12 mouse cellular contexts compared by ENCODE assay signal in the genomic region with DNA sequence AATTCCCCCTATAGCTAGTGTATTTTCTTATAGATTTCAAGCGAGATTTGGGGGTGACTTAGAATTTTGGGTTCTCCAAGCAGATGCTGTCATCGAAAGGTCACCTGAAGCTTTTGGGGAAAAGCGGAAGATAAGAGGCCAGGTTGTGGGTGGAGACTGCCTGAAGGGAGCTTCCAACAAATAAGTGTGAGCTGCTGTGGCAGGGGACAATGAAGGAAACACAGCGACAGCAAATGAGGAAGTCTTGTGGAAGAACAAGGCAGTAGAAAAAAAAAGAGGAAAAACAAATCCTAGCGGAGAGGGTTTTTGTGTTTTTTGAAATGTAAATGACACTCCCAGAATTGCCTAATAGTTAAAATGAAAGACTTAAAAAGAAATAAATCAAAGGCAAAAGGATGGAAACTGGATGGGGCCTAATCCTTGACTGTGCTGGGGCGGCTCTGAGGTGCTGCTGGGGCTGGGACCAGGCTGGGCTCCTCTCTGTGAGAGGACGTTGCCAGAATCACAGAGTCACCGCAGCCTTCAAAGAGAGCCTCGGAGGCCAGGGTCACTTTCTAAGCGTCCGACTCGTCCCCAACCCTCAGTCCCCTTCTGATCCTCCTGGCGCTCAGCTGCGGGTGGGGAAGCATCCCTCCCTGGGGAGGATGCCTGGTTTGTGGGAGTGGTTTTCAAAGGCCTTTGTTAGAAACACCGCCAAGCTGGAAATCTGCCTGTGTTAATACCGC. TPM values are rescaled to one million over a fixed set of nuclear protein-coding genes. Genes with fewer than 3 reads are reported as not detected.
DNase-seq lines count a peak whose midpoint lies in the region; ATAC-seq and TF ChIP-seq lines count a peak whose summit lies in the region.
"Had no signal": no experiment of that assay in that cellular context is flagged by ENCODE, and none has a peak within 500 bp of the region (broad histone marks: within the 10 kb centered on the region; RNA-seq: fewer than 3 reads in every experiment).

No protein-coding gene starts in this region.

- H3K27ac ChIP-seq in neural tube, embryonic 12.5 days, result no peak overlapping the region
- peak overlapping the region; percentile 84 for H3K27ac ChIP-seq in forebrain, embryonic 10.5 days
- H3K27ac ChIP-seq in limb, embryonic 14.5 days (replicated peaks; ENCODE audit: low read depth, low read length), result no peak overlapping the region
- no peak overlapping the region; the same call in 1 of the 2 replicates for H3K27ac ChIP-seq in stomach, embryonic 16.5 days (ENCODE audit: low read length)
- H3K27ac ChIP-seq: hindbrain, embryonic 15.5 days; limb, embryonic 12.5 days had no signal

- H3K36me3 ChIP-seq in neural tube, embryonic 12.5 days, result no peaks in the 10 kb centered on the region
- no peaks in the 10 kb centered on the region for H3K36me3 ChIP-seq in forebrain, embryonic 10.5 days (replicated peaks)
- H3K36me3 ChIP-seq in limb, embryonic 14.5 days (ENCODE audit: control insufficient read depth, insufficient read depth, low read length), result no peaks in the 10 kb centered on the region
- H3K36me3 ChIP-seq in stomach, embryonic 16.5 days (ENCODE audit: control insufficient read depth, insufficient read depth, low read length), result no peaks in the 10 kb centered on the region
- H3K36me3 ChIP-seq: hindbrain, embryonic 15.5 days; limb, embryonic 12.5 days had no signal

- no peak overlapping the region for H3K4me3 ChIP-seq in neural tube, embryonic 12.5 days
- peak overlapping the region; percentile 18; the same call in 1 of the 2 replicates for H3K4me3 ChIP-seq in forebrain, embryonic 10.5 days
- no peak overlapping the region for H3K4me3 ChIP-seq in limb, embryonic 14.5 days (replicated peaks; ENCODE audit: low read length)
- H3K4me3 ChIP-seq in stomach, embryonic 16.5 days (replicated peaks; ENCODE audit: low read length), result no peak overlapping the region
- H3K4me3 ChIP-seq: hindbrain, embryonic 15.5 days; limb, embryonic 12.5 days had no signal

- no peak overlapping the region for H3K4me2 ChIP-seq in neural tube, embryonic 12.5 days (replicated peaks)
- H3K4me2 ChIP-seq in limb, embryonic 14.5 days (replicated peaks; ENCODE audit: low read depth, low read length, severe bottlenecking), result no peak overlapping the region
- H3K4me2 ChIP-seq in stomach, embryonic 16.5 days (ENCODE audit: low read depth, low read length), result no peak overlapping the region
- H3K4me2 ChIP-seq: hindbrain, embryonic 15.5 days; limb, embryonic 12.5 days had no signal

- H3K9ac ChIP-seq in neural tube, embryonic 12.5 days, result 0 out of 2 replicates have a peak overlapping the region, but pooled peaks have one; percentile 17
- peak overlapping the region; percentile 21; the same call in 1 of the 2 replicates for H3K9ac ChIP-seq in limb, embryonic 14.5 days (ENCODE audit: low read depth, low read length, severe bottlenecking)
- H3K9ac ChIP-seq in stomach, embryonic 16.5 days (ENCODE audit: low read length), result 0 out of 2 replicates have a peak overlapping the region, but pooled peaks have one; percentile 12
- H3K9ac ChIP-seq: hindbrain, embryonic 15.5 days; limb, embryonic 12.5 days had no signal

- H3K4me1 ChIP-seq in neural tube, embryonic 12.5 days, result peaks cover 5% of the 10 kb centered on the region
- peaks cover 20% of the 10 kb centered on the region for H3K4me1 ChIP-seq in forebrain, embryonic 10.5 days
- H3K4me1 ChIP-seq in limb, embryonic 14.5 days (ENCODE audit: control insufficient read depth, insufficient read depth, low read length), result no peaks in the 10 kb centered on the region
- H3K4me1 ChIP-seq in stomach, embryonic 16.5 days (ENCODE audit: control insufficient read depth, insufficient read depth, low read length), result no peaks in the 10 kb centered on the region
- H3K4me1 ChIP-seq: limb, embryonic 12.5 days had no signal

- no peak for ATAC-seq in neural tube, embryonic 12.5 days (ENCODE audit: low FRiP score, low read depth)
- no peak for ATAC-seq in limb, embryonic 14.5 days (ENCODE audit: low FRiP score, low read depth)
- 0 out of 2 replicates have a peak, but pooled peaks have one; percentile 29 for ATAC-seq in stomach, embryonic 16.5 days (ENCODE audit: insufficient read depth, low FRiP score)

- no peak for DNase-seq in neural tube, embryonic 10.5 days (ENCODE audit: extremely low spot score, low spot score)
- no peak for DNase-seq in forebrain, embryonic 10.5 days (ENCODE audit: extremely low spot score, low spot score)
- DNase-seq in limb, embryonic 14.5 days (ENCODE audit: low spot score), result no peak
- DNase-seq in cerebellum, adult 8-10 months, result no peak
- DNase-seq in adipocyte (ENCODE audit: low spot score), result no peak
- DNase-seq in frontal cortex, postnatal 36 days (ENCODE audit: low spot score in 2 of 2), result no peak
- DNase-seq: heart, adult 11 months; thymus, postnatal 14 days had no signal

- no peaks in the 10 kb centered on the region for H3K27me3 ChIP-seq in neural tube, embryonic 12.5 days (replicated peaks)
- peaks cover 8% of the 10 kb centered on the region for H3K27me3 ChIP-seq in forebrain, embryonic 10.5 days (ENCODE audit: poor library complexity, severe bottlenecking)
- H3K27me3 ChIP-seq in limb, embryonic 14.5 days (ENCODE audit: control insufficient read depth, insufficient read depth, low read length), result no peaks in the 10 kb centered on the region
- no peaks in the 10 kb centered on the region for H3K27me3 ChIP-seq in stomach, embryonic 16.5 days (ENCODE audit: control insufficient read depth, insufficient read depth, low read length)
- H3K27me3 ChIP-seq: hindbrain, embryonic 15.5 days; limb, embryonic 12.5 days had no signal

- no peak for TF ChIP-seq POLR2A in limb, embryonic 14.5 days (IDR thresholded peaks at IDR 0.05; ENCODE audit: borderline replicate concordance, extremely low read depth, insufficient read depth, insufficient read length)

- 15% methylated on average over 16 of the region's 16 CpGs for WGBS in neural tube, embryonic 12.5 days
- 12% methylated on average over 16 of the region's 16 CpGs for WGBS in forebrain, embryonic 10.5 days
- 34% methylated on average over 16 of the region's 16 CpGs for WGBS in limb, embryonic 14.5 days
- 30% methylated on average over 16 of the region's 16 CpGs for WGBS in stomach, embryonic 16.5 days

- H3K9me3 ChIP-seq in neural tube, embryonic 12.5 days, result no peaks in the 10 kb centered on the region
- H3K9me3 ChIP-seq in forebrain, embryonic 10.5 days, result no peaks in the 10 kb centered on the region
- no peaks in the 10 kb centered on the region for H3K9me3 ChIP-seq in limb, embryonic 14.5 days (ENCODE audit: control insufficient read depth, low read length)
- H3K9me3 ChIP-seq in stomach, embryonic 16.5 days (replicated peaks; ENCODE audit: control insufficient read depth, low read length), result no peaks in the 10 kb centered on the region
- H3K9me3 ChIP-seq: hindbrain, embryonic 15.5 days; limb, embryonic 12.5 days had no signal

RNA-seq across cellular contexts. Expression of a gene that starts 11.0 kb away (rescaled TPM):
- polyA plus RNA-seq in neural tube, embryonic 12.5 days (2016; fragmentation: Nextera tagmentation; extraction: Ambion mirVana), result 52.1 and 54.6 TPM in 2 replicates
- 89.4 and 98.3 TPM in 2 replicates for polyA plus RNA-seq in forebrain, embryonic 10.5 days (2016; fragmentation: Nextera tagmentation; extraction: Ambion mirVana)
- polyA plus RNA-seq in limb, embryonic 14.5 days (2012; rRNA removed), result 91.5 and 93.4 TPM in 2 replicates
- 50.1 and 57.3 TPM in 2 replicates for polyA plus RNA-seq in limb, embryonic 14.5 days (2014; fragmentation: Nextera tagmentation; extraction: Ambion mirVana)
- 50.8 and 51.6 TPM in 2 replicates for polyA plus RNA-seq in stomach, embryonic 16.5 days (2015; fragmentation: Nextera tagmentation; extraction: Ambion mirVana)

RNA-seq across cellular contexts. Expression of a gene that starts 33.7 kb away (rescaled TPM):
- polyA plus RNA-seq in neural tube, embryonic 12.5 days (2016; fragmentation: Nextera tagmentation; extraction: Ambion mirVana), result 214 and 227 TPM in 2 replicates
- polyA plus RNA-seq in forebrain, embryonic 10.5 days (2016; fragmentation: Nextera tagmentation; extraction: Ambion mirVana), result 309 and 314 TPM in 2 replicates
- polyA plus RNA-seq in limb, embryonic 14.5 days (2012; rRNA removed), result 338 and 449 TPM in 2 replicates
- 349 and 366 TPM in 2 replicates for polyA plus RNA-seq in limb, embryonic 14.5 days (2014; fragmentation: Nextera tagmentation; extraction: Ambion mirVana)
- polyA plus RNA-seq in stomach, embryonic 16.5 days (2015; fragmentation: Nextera tagmentation; extraction: Ambion mirVana), result 340 and 344 TPM in 2 replicates

RNA-seq across cellular contexts. Expression of a gene that starts 35.9 kb away (rescaled TPM):
- 47.9 and 48.0 TPM in 2 replicates for polyA plus RNA-seq in neural tube, embryonic 12.5 days (2016; fragmentation: Nextera tagmentation; extraction: Ambion mirVana)
- polyA plus RNA-seq in forebrain, embryonic 10.5 days (2016; fragmentation: Nextera tagmentation; extraction: Ambion mirVana), result 23.2 and 24.2 TPM in 2 replicates
- polyA plus RNA-seq in limb, embryonic 14.5 days (2012; rRNA removed), result 41.7 and 67.7 TPM in 2 replicates
- 31.5 and 38.6 TPM in 2 replicates for polyA plus RNA-seq in limb, embryonic 14.5 days (2014; fragmentation: Nextera tagmentation; extraction: Ambion mirVana)
- 9.3 and 10.5 TPM in 2 replicates for polyA plus RNA-seq in stomach, embryonic 16.5 days (2015; fragmentation: Nextera tagmentation; extraction: Ambion mirVana)

RNA-seq across cellular contexts. Expression of a gene that starts 42.5 kb away (rescaled TPM):
- 14.9 and 15.7 TPM in 2 replicates for polyA plus RNA-seq in neural tube, embryonic 12.5 days (2016; fragmentation: Nextera tagmentation; extraction: Ambion mirVana)
- 9.8 and 10.7 TPM in 2 replicates for polyA plus RNA-seq in forebrain, embryonic 10.5 days (2016; fragmentation: Nextera tagmentation; extraction: Ambion mirVana)
- polyA plus RNA-seq in limb, embryonic 14.5 days (2012; rRNA removed), result 10.9 and 15.5 TPM in 2 replicates
- polyA plus RNA-seq in limb, embryonic 14.5 days (2014; fragmentation: Nextera tagmentation; extraction: Ambion mirVana), result 8.5 and 12.8 TPM in 2 replicates
- polyA plus RNA-seq in stomach, embryonic 16.5 days (2015; fragmentation: Nextera tagmentation; extraction: Ambion mirVana), result 16.4 and 16.6 TPM in 2 replicates

RNA-seq across cellular contexts. Expression of a gene that starts 45.6 kb away (rescaled TPM):
- 37.9 and 38.6 TPM in 2 replicates for polyA plus RNA-seq in neural tube, embryonic 12.5 days (2016; fragmentation: Nextera tagmentation; extraction: Ambion mirVana)
- 18.3 and 19.1 TPM in 2 replicates for polyA plus RNA-seq in forebrain, embryonic 10.5 days (2016; fragmentation: Nextera tagmentation; extraction: Ambion mirVana)
- polyA plus RNA-seq in limb, embryonic 14.5 days (2012; rRNA removed), result 74.1 and 80.5 TPM in 2 replicates
- 75.7 and 90.8 TPM in 2 replicates for polyA plus RNA-seq in limb, embryonic 14.5 days (2014; fragmentation: Nextera tagmentation; extraction: Ambion mirVana)
- polyA plus RNA-seq in stomach, embryonic 16.5 days (2015; fragmentation: Nextera tagmentation; extraction: Ambion mirVana), result 92.0 and 115 TPM in 2 replicates
